In the genomic region with DNA sequence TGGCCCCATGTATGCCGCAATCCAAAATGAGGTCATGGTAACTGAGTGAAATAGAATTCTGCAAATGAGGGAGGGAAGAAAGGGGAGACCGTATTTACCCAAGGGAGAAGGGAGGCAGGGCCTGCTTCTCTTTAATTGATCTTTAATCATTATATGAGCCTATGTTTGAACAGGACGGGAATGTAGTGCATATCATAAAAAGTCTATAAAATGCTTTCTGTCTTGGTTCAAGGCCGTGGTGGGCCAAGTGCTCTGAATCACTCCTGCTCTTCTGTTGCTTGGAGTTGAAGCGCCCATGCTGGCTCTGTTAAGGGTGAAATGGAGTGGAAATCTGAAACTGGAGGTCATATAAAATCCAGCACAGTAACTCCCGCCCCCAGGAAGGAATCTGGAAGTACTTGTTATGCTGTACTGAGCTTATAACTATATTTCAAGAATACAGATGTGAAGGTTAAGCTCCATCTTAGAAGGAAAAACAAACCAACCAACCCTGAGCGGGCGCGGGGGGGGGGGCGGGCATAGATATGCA, we compare ENCODE assay signal across 9 mouse cellular contexts. TPM values are rescaled to one million over a fixed set of nuclear protein-coding genes. Genes with fewer than 3 reads are reported as not detected.
A peak's percentile ranks its signal among the peaks of the same experiment; 100 is the strongest.
DNase-seq lines count a peak whose midpoint lies in the region; ATAC-seq and TF ChIP-seq lines count a peak whose summit lies in the region.
"Had no signal": no experiment of that assay in that cellular context is flagged by ENCODE, and none has a peak within 500 bp of the region (broad histone marks: within the 10 kb centered on the region; RNA-seq: fewer than 3 reads in every experiment).

No protein-coding gene starts in this region.

- H3K36me3 ChIP-seq in embryonic facial prominence, embryonic 12.5 days: no peaks in the 10 kb centered on the region
- H3K36me3 ChIP-seq in kidney, embryonic 14.5 days (ENCODE audit: control insufficient read depth, insufficient read depth, low read length): no peaks in the 10 kb centered on the region
- H3K36me3 ChIP-seq in midbrain, embryonic 15.5 days (replicated peaks): no peaks in the 10 kb centered on the region

- no peak for DNase-seq in gastrocnemius, adult 2 months
- no peak for DNase-seq in gastrocnemius, postnatal 36 days
- no peak for DNase-seq in left cerebral cortex, postnatal 14 days (ENCODE audit: low spot score in 2 of 2)
- DNase-seq in B cell, adult 2 months: no peak
- no peak for DNase-seq in spleen, adult 12 weeks (ENCODE audit: low spot score)
- DNase-seq: thymus, adult 2 months had no signal

- peak overlapping the region; percentile 81 for H3K4me3 ChIP-seq in gastrocnemius, adult 2 months
- peak overlapping the region; percentile 69; the same call in 1 of the 2 replicates for H3K4me3 ChIP-seq in embryonic facial prominence, embryonic 12.5 days
- H3K4me3 ChIP-seq in kidney, embryonic 14.5 days (ENCODE audit: low read length): peak overlapping the region; percentile 58; the same call in 1 of the 2 replicates
- peak overlapping the region; percentile 72 for H3K4me3 ChIP-seq in midbrain, embryonic 15.5 days

- no peak for ATAC-seq in embryonic facial prominence, embryonic 12.5 days (ENCODE audit: insufficient number of reproducible peaks, insufficient read depth, low FRiP score, low TSS enrichment)
- no peak for ATAC-seq in kidney, embryonic 14.5 days (ENCODE audit: low FRiP score, low TSS enrichment)
- ATAC-seq in midbrain, embryonic 15.5 days (replicated peaks): no peak

- 19% methylated on average over 10 of the region's 10 CpGs for WGBS in embryonic facial prominence, embryonic 12.5 days
- 9% methylated on average over 10 of the region's 10 CpGs for WGBS in kidney, embryonic 14.5 days
- 26% methylated on average over 10 of the region's 10 CpGs for WGBS in midbrain, embryonic 15.5 days

- H3K4me1 ChIP-seq in embryonic facial prominence, embryonic 12.5 days: peaks cover 30% of the 10 kb centered on the region
- peaks cover 30% of the 10 kb centered on the region for H3K4me1 ChIP-seq in kidney, embryonic 14.5 days (ENCODE audit: control insufficient read depth, insufficient read depth, low read length)
- peaks cover 35% of the 10 kb centered on the region for H3K4me1 ChIP-seq in midbrain, embryonic 15.5 days

- no peak overlapping the region for H3K9ac ChIP-seq in embryonic facial prominence, embryonic 12.5 days
- H3K9ac ChIP-seq in kidney, embryonic 14.5 days (ENCODE audit: low read depth, low read length): peak overlapping the region; percentile 71; the same call in 1 of the 2 replicates
- H3K9ac ChIP-seq in midbrain, embryonic 15.5 days: peak overlapping the region; percentile 92; the same call in 1 of the 2 replicates

- TF ChIP-seq CTCF in gastrocnemius, adult 2 months (IDR thresholded peaks at IDR 0.05): no peak

- H3K9me3 ChIP-seq in embryonic facial prominence, embryonic 12.5 days: no peaks in the 10 kb centered on the region
- no peaks in the 10 kb centered on the region for H3K9me3 ChIP-seq in kidney, embryonic 14.5 days (ENCODE audit: control insufficient read depth, low read length)
- no peaks in the 10 kb centered on the region for H3K9me3 ChIP-seq in midbrain, embryonic 15.5 days

- peaks cover 2% of the 10 kb centered on the region; the same call in 1 of the 2 replicates for H3K27me3 ChIP-seq in embryonic facial prominence, embryonic 12.5 days
- H3K27me3 ChIP-seq in kidney, embryonic 14.5 days (ENCODE audit: control insufficient read depth, insufficient read depth, low read length): no peaks in the 10 kb centered on the region
- no peaks in the 10 kb centered on the region for H3K27me3 ChIP-seq in midbrain, embryonic 15.5 days (replicated peaks)

- intact Hi-C loops in gastrocnemius, adult 2 months (cut with DNase I): loop anchor here (5.0 kb wide), 1 partner anchor 54 kb away; no protein-coding TSS in a partner anchor
- intact Hi-C loops in gastrocnemius, postnatal 36 days (cut with DNase I): no loop called here
- intact Hi-C loops in left cerebral cortex, postnatal 14 days (cut with DNase I): loop anchor here (2.0 to 5.0 kb wide), 4 partner anchors 29 to 81 kb away; no protein-coding TSS in a partner anchor

- no peak overlapping the region for H3K27ac ChIP-seq in gastrocnemius, adult 2 months
- no peak overlapping the region for H3K27ac ChIP-seq in embryonic facial prominence, embryonic 12.5 days
- no peak overlapping the region for H3K27ac ChIP-seq in kidney, embryonic 14.5 days (ENCODE audit: low read depth, low read length)
- no peak overlapping the region for H3K27ac ChIP-seq in midbrain, embryonic 15.5 days

- peak overlapping the region; percentile 93 for H3K4me2 ChIP-seq in embryonic facial prominence, embryonic 12.5 days (replicated peaks)
- H3K4me2 ChIP-seq in kidney, embryonic 14.5 days (replicated peaks; ENCODE audit: low read depth, low read length): peak overlapping the region; percentile 96
- peak overlapping the region; percentile 89 for H3K4me2 ChIP-seq in midbrain, embryonic 15.5 days

RNA-seq across cellular contexts. Expression of a gene that starts 48.6 kb away (rescaled TPM):
- 1 to 10 TPM; 1.2 to 2.0 TPM for total RNA-seq in gastrocnemius, adult 2 months (2021)
- 1 to 10 TPM; 2.7 to 3.3 TPM for total RNA-seq in gastrocnemius, postnatal 36 days (2021)
- polyA plus RNA-seq in embryonic facial prominence, embryonic 12.5 days (2016; fragmentation: Nextera tagmentation; extraction: Ambion mirVana): 38.2 and 39.2 TPM in 2 replicates
- polyA plus RNA-seq in kidney, embryonic 14.5 days (2014; fragmentation: Nextera tagmentation; extraction: Ambion mirVana): 21.6 and 32.6 TPM in 2 replicates
- polyA plus RNA-seq in midbrain, embryonic 15.5 days (2015; fragmentation: Nextera tagmentation; extraction: Ambion mirVana): 158 and 159 TPM in 2 replicates
- 100 to 1,000 TPM; 190 to 200 TPM for total RNA-seq in left cerebral cortex, postnatal 14 days (2021)

Comparison
In these comparisons a context has a peak if more than half of its experiments do, and no peak if none do; other contexts are left out.
1. RNA of a gene that starts 48.6 kb away (total RNA-seq): 190 to 200 TPM in left cerebral cortex, postnatal 14 days; 2.7 to 3.3 TPM in gastrocnemius, postnatal 36 days and 1.2 to 2.0 TPM in gastrocnemius, adult 2 months; every median in the first group is over 10 times any median in the second.
2. Peak in every context shown above with its lines, with median percentiles within 50 percentile points of each other: H3K4me3 ChIP-seq and H3K4me2 ChIP-seq.